Mouse (Mus musculus) lung, postnatal 0 days (tissue): ENCODE measurements around the gene Dppa4.

Experiments used
- CTCF ChIP-seq: IDR thresholded peaks from 2 replicates; pipeline ENCODE4 v1.5.1; 2016; ENCODE audit warnings: antibody characterized with exemption, mild to moderate bottlenecking
- EP300 ChIP-seq: IDR thresholded peaks from 2 replicates; pipeline ENCODE4 v1.6.1; 2016; ENCODE audit warnings: antibody characterized with exemption, mild to moderate bottlenecking, control low read depth

DNA sequence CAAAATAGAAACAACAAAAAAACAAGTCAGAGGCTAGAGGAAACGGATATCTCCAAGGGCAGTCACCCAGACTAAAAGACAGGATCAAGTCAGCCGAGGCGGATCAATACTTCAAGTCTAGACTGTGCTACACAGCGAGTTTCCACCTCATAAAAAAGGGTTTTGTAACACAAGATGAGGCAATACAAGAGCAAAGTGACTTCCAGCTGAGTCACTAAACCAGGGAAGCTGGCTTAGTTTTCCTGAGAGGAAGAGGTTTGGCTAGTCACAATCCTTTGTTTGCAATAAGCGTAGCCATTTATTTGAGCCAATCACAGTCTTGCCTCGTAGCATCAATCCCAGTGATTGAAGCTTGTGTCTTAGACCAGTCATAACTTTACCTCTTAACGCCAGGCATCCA lies 20.0 kb downstream of the Dppa4 start, which contains the start of gene Dppa2:
- no peak for TF ChIP-seq CTCF
- no peak for TF ChIP-seq EP300
